Mouse (Mus musculus) G1E (cell line): ENCODE results near the gene Tnfsf14.

Experiments
- CTCF ChIP-seq: IDR thresholded peaks from 2 replicates; pipeline ENCODE4 v1.5.1; 2012; ENCODE audit warnings: low read depth, low read length, inconsistent platforms, mixed read lengths
- GATA1 ChIP-seq: IDR thresholded peaks from 2 replicates; pipeline ENCODE4 v1.6.1; 2012; ENCODE audit warnings: borderline replicate concordance, low read length, inconsistent platforms, mixed read lengths

DNA sequence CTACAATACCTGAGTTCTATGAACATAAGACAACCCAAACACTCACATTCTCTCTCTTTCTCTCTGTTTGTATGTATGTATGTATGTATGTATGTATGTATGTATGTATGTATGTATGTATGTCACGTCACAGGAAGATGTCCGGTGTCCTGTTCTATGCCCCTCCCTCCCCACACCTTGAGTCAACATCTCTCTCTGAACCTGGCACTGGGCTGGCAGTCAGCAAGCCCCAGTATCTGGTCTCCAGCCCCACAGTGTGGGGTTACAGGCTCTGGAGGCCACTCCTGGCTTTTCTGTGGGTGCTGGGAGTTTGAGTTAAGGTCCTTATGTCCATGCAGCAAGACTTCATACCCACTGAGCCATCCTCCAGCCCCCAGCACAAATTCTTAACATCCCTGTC, 33.5 kb upstream of the Tnfsf14 start:
- TF ChIP-seq CTCF (no peak), GATA1 (no peak)
